Mouse (Mus musculus) erythroblast, embryonic 14.5 days (primary cell): ENCODE data around the gene Vmn1r44.

Source experiments
- GATA1 ChIP-seq: IDR thresholded peaks from 2 replicates; pipeline ENCODE4 v1.6.1; 2012; ENCODE audit warnings: low read length, inconsistent platforms, mixed read lengths
- TAL1 ChIP-seq: IDR thresholded peaks from 3 replicates; pipeline ENCODE4 v1.6.1; 2012; ENCODE audit warnings: low read length, inconsistent platforms, mixed read lengths

GRCm38 (mm10) chr6:89880867-89881266 lies 2.6 kb upstream of the Vmn1r44 start:
- TF ChIP-seq GATA1 (no peak), TAL1 (no peak)
